Mouse (Mus musculus) hindbrain, embryonic 13.5 days (tissue): Measurements from ENCODE around the gene Anpep. TPM values are rescaled to one million over a fixed set of nuclear protein-coding genes. Genes with fewer than 3 reads are reported as not detected.

Experiments used
- ATAC-seq: fragments of 200-750 bp; cut with Nextera tagmentation; 2 replicates; pipeline ENCODE4 v1.8.0; 2017; ENCODE audit warnings: moderate TSS enrichment; ENCODE audit not compliant: low FRiP score
- H3K27ac ChIP-seq: fragments of 300-500 bp; sonication (generic); 2 replicates; pipeline ENCODE4 v1.5.1; 2015; ENCODE audit warnings: inconsistent platforms, mild to moderate bottlenecking, moderate library complexity
- H3K27me3 ChIP-seq: fragments of 300-500 bp; sonication (generic); 2 replicates; pipeline ENCODE4 v1.6.1; 2015; ENCODE audit warnings: mild to moderate bottlenecking, inconsistent platforms
- H3K36me3 ChIP-seq: fragments of 300-500 bp; sonication (generic); 2 replicates; pipeline ENCODE4 v1.6.1; 2015; ENCODE audit warnings: mild to moderate bottlenecking, inconsistent platforms
- H3K4me1 ChIP-seq: fragments of 300-500 bp; sonication (generic); replicated peaks from 2 replicates; pipeline ENCODE4 v1.6.1; 2015; ENCODE audit warnings: inconsistent platforms
- H3K4me2 ChIP-seq: fragments of 300-500 bp; sonication (generic); 2 replicates; pipeline ENCODE4 v1.6.1; 2015; ENCODE audit warnings: inconsistent platforms, mild to moderate bottlenecking, moderate library complexity
- H3K4me3 ChIP-seq: fragments of 300-500 bp; sonication (generic); 2 replicates; pipeline ENCODE4 v1.5.1; 2015; ENCODE audit warnings: mild to moderate bottlenecking, inconsistent platforms
- H3K9ac ChIP-seq: fragments of 300-500 bp; sonication (generic); 2 replicates; pipeline ENCODE4 v1.6.1; 2015; ENCODE audit warnings: mild to moderate bottlenecking, inconsistent platforms
- H3K9me3 ChIP-seq: fragments of 300-500 bp; sonication (generic); 2 replicates; pipeline ENCODE4 v1.6.1; 2016; ENCODE audit warnings: inconsistent platforms
- WGBS: fragments of 180-500 bp; shearing (Covaris S2); methylation state at CpG from one replicate; pipeline ENCODE4 v1.1.7; 2015; 5-methylcytosine and 5-hydroxymethylcytosine counted together
- polyA plus RNA-seq: library from polyadenylated mRNA; unstranded; fragments of >200 nt; fragmentation: Nextera tagmentation; extraction: Ambion mirVana; gene quantifications from 2 replicates; pipeline ENCODE4 v1.2.1, GENCODE M21; 2015

Anpep gene
- 4.3 and 4.4 TPM in 2 replicates for polyA plus RNA-seq

- Histone ChIP-seq H3K27me3 (no peaks in the 10 kb centered on the region), H3K4me2 (no peak within 1 kb of the TSS), H3K9ac (no peak within 1 kb of the TSS), H3K9me3 (no peaks in the 10 kb centered on the region), H3K36me3 (no peaks in the 10 kb centered on the region), H3K27ac (no peak within 1 kb of the TSS), H3K4me1 (peaks cover 5% of the 10 kb centered on the region; the same call in 1 of the 2 replicates), H3K4me3 (no peak within 1 kb of the TSS)
- ATAC-seq, result no peak
- WGBS, result 85% methylated on average over 9 of the region's 9 CpGs
Measured at GRCm38 (mm10) chr7:79860811-79861210, at the start of gene Anpep. Gene Anpep, minus strand, starts transcription at chr7:79861059.

- no peaks in the 10 kb centered on the region for H3K4me1 ChIP-seq
- no peak overlapping the region for H3K4me3 ChIP-seq
- no peak for ATAC-seq
- WGBS, result 72% methylated on average over 2 of the region's 2 CpGs
- H3K36me3 ChIP-seq, result peaks cover 82% of the 10 kb centered on the region
- no peak overlapping the region for H3K9ac ChIP-seq
- no peak overlapping the region for H3K4me2 ChIP-seq
- no peak overlapping the region for H3K27ac ChIP-seq
- no peaks in the 10 kb centered on the region for H3K27me3 ChIP-seq
- H3K9me3 ChIP-seq, result no peaks in the 10 kb centered on the region
Measured at GRCm38 (mm10) chr7:79907356-79907755, 46.5 kb upstream of the Anpep start.

- H3K9me3 ChIP-seq, result no peaks in the 10 kb centered on the region
- H3K4me3 ChIP-seq, result no peak overlapping the region
- peaks cover 84% of the 10 kb centered on the region for H3K36me3 ChIP-seq
- H3K9ac ChIP-seq, result no peak overlapping the region
- ATAC-seq, result no peak
- H3K4me2 ChIP-seq, result no peak overlapping the region
- H3K27ac ChIP-seq, result no peak overlapping the region
- no peaks in the 10 kb centered on the region for H3K4me1 ChIP-seq
- H3K27me3 ChIP-seq, result no peaks in the 10 kb centered on the region
- WGBS, result 95% methylated on average over 3 of the region's 3 CpGs
Measured at GRCm38 (mm10) chr7:79906914-79907313, 46.1 kb upstream of the Anpep start.

- peaks cover 87% of the 10 kb centered on the region for H3K36me3 ChIP-seq
- no peaks in the 10 kb centered on the region for H3K27me3 ChIP-seq
- H3K9ac ChIP-seq, result no peak overlapping the region
Measured at GRCm38 (mm10) chr7:79905193-79905592, 44.3 kb upstream of the Anpep start.

GRCm38 (mm10) chr7:79903160-79903792 is 42.4 kb upstream of the Anpep start:
- peaks cover 86% of the 10 kb centered on the region for H3K36me3 ChIP-seq

More at GRCm38 (mm10) chr7:79905193-79905592, 44.3 kb upstream of the Anpep start:
- no peak for ATAC-seq
- no peaks in the 10 kb centered on the region for H3K9me3 ChIP-seq
- no peaks in the 10 kb centered on the region for H3K4me1 ChIP-seq
- no peak overlapping the region for H3K4me3 ChIP-seq
- no peak overlapping the region for H3K4me2 ChIP-seq
- no peak overlapping the region for H3K27ac ChIP-seq
- 95% methylated on average over 4 of the region's 4 CpGs for WGBS

GRCm38 (mm10) chr7:79900753-79901152 is 39.9 kb upstream of the Anpep start:
- no peak for ATAC-seq
- no peaks in the 10 kb centered on the region for H3K9me3 ChIP-seq
- H3K36me3 ChIP-seq, result peaks cover 82% of the 10 kb centered on the region
- 97% methylated on average over 6 of the region's 6 CpGs for WGBS
- H3K9ac ChIP-seq, result no peak overlapping the region
- H3K4me3 ChIP-seq, result no peak overlapping the region
- no peak overlapping the region for H3K4me2 ChIP-seq
- no peak overlapping the region for H3K27ac ChIP-seq
- no peaks in the 10 kb centered on the region for H3K4me1 ChIP-seq
- no peaks in the 10 kb centered on the region for H3K27me3 ChIP-seq

More at GRCm38 (mm10) chr7:79903160-79903792, 42.4 kb upstream of the Anpep start:
- no peak overlapping the region for H3K27ac ChIP-seq
- no peak overlapping the region for H3K9ac ChIP-seq
- no peak overlapping the region for H3K4me3 ChIP-seq
- H3K4me1 ChIP-seq, result no peaks in the 10 kb centered on the region
- H3K4me2 ChIP-seq, result no peak overlapping the region
- WGBS, result 96% methylated on average over 8 of the region's 8 CpGs
- no peak for ATAC-seq
- no peaks in the 10 kb centered on the region for H3K27me3 ChIP-seq
- no peaks in the 10 kb centered on the region for H3K9me3 ChIP-seq

- Histone ChIP-seq H3K9me3 (no peaks in the 10 kb centered on the region), H3K4me2 (no peak overlapping the region), H3K4me3 (no peak overlapping the region), H3K36me3 (peaks cover 76% of the 10 kb centered on the region), H3K4me1 (no peaks in the 10 kb centered on the region), H3K9ac (no peak overlapping the region), H3K27me3 (no peaks in the 10 kb centered on the region), H3K27ac (no peak overlapping the region)
- WGBS, result 79% methylated on average over 3 of the region's 3 CpGs
- no peak for ATAC-seq
Measured at GRCm38 (mm10) chr7:79895225-79895624, 34.4 kb upstream of the Anpep start.

- Histone ChIP-seq H3K27me3 (no peaks in the 10 kb centered on the region), H3K9me3 (no peaks in the 10 kb centered on the region), H3K27ac (no peak overlapping the region), H3K9ac (no peak overlapping the region), H3K4me2 (no peak overlapping the region), H3K36me3 (peaks cover 75% of the 10 kb centered on the region), H3K4me3 (no peak overlapping the region), H3K4me1 (no peaks in the 10 kb centered on the region)
- 100% methylated on average over 1 of the region's 1 CpGs for WGBS
- no peak for ATAC-seq
Measured at GRCm38 (mm10) chr7:79894790-79895189, 33.9 kb upstream of the Anpep start.

- 88% methylated on average over 6 of the region's 6 CpGs for WGBS
- no peaks in the 10 kb centered on the region for H3K4me1 ChIP-seq
- no peaks in the 10 kb centered on the region for H3K27me3 ChIP-seq
- no peak overlapping the region for H3K9ac ChIP-seq
- H3K4me2 ChIP-seq, result no peak overlapping the region
- peaks cover 65% of the 10 kb centered on the region for H3K36me3 ChIP-seq
- no peak overlapping the region for H3K27ac ChIP-seq
- H3K9me3 ChIP-seq, result no peaks in the 10 kb centered on the region
- H3K4me3 ChIP-seq, result no peak overlapping the region
- no peak for ATAC-seq
Measured at GRCm38 (mm10) chr7:79892576-79893428, 31.9 kb upstream of the Anpep start.

- no peak for ATAC-seq
- Histone ChIP-seq H3K9ac (no peak overlapping the region), H3K4me2 (no peak overlapping the region), H3K36me3 (peaks cover 58% of the 10 kb centered on the region), H3K4me3 (no peak overlapping the region), H3K27ac (no peak overlapping the region), H3K4me1 (no peaks in the 10 kb centered on the region), H3K9me3 (no peaks in the 10 kb centered on the region), H3K27me3 (no peaks in the 10 kb centered on the region)
- 89% methylated on average over 15 of the region's 15 CpGs for WGBS
Measured at GRCm38 (mm10) chr7:79890436-79891221, 29.8 kb upstream of the Anpep start.

GRCm38 (mm10) chr7:79888603-79889002 is 27.7 kb upstream of the Anpep start:
- H3K4me1 ChIP-seq, result no peaks in the 10 kb centered on the region
- 95% methylated on average over 9 of the region's 9 CpGs for WGBS

More at GRCm38 (mm10) chr7:79888603-79889002, 27.7 kb upstream of the Anpep start:
- no peak for ATAC-seq
- no peak overlapping the region for H3K9ac ChIP-seq
- H3K4me3 ChIP-seq, result no peak overlapping the region
- H3K9me3 ChIP-seq, result no peaks in the 10 kb centered on the region
- no peak overlapping the region for H3K27ac ChIP-seq
- no peak overlapping the region for H3K4me2 ChIP-seq
- H3K27me3 ChIP-seq, result no peaks in the 10 kb centered on the region
- H3K36me3 ChIP-seq, result peaks cover 49% of the 10 kb centered on the region
